Mouse (Mus musculus) lung, postnatal 0 days (tissue): ENCODE results near the gene S1pr2.

Experiments used
- CTCF ChIP-seq: IDR thresholded peaks from 2 replicates; pipeline ENCODE4 v1.5.1; 2016; ENCODE audit warnings: antibody characterized with exemption, mild to moderate bottlenecking
- EP300 ChIP-seq: IDR thresholded peaks from 2 replicates; pipeline ENCODE4 v1.6.1; 2016; ENCODE audit warnings: antibody characterized with exemption, mild to moderate bottlenecking, control low read depth

DNA sequence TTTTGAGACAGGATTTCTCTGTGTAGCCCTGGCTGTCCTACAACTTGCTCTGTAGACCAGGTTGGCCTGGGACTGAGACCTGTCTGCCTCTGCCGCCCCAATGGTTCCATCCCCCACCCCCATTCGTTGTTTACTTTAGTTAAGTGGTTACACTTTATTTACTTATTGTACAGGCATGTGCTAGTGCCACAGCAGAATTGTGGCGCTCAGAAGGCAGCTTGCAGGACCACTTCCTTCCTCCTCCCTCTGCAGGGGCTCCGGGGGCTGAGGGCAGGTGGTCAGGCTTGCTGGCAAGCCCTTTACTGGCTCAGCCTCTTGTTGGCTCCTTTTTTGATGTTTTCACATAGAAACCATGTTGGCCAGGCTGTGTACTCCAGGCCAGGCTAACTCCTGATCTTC lies 40.6 kb upstream of the S1pr2 start:
- TF ChIP-seq CTCF (no peak), EP300 (no peak)
